Mouse (Mus musculus) thymus, postnatal 10 days (tissue): ENCODE data around the gene Tlr3.

Experiments used
- DNase-seq, 2 experiments: peaks; one replicate each; pipeline ENCODE4 v3.0.0; 2021; ENCODE audit warnings: low spot score in 2 of 2

Gene Tlr3

GRCm38 (mm10) chr8:45410882-45411281, at the start of gene Tlr3:
TSS of gene Tlr3 (minus strand) at chr8:45411080.
- no peak for DNase-seq

- DNase-seq: no peak
Observed at GRCm38 (mm10) chr8:45457874-45458273, 47.0 kb upstream of the Tlr3 start.

- peak in 1 of 2 experiments; percentile 9 for DNase-seq
Observed at GRCm38 (mm10) chr8:45454426-45454825, 43.5 kb upstream of the Tlr3 start.

GRCm38 (mm10) chr8:45452115-45452514, 41.2 kb upstream of the Tlr3 start:
- no peak for DNase-seq

GRCm38 (mm10) chr8:45448842-45449241, 38.0 kb upstream of the Tlr3 start:
- DNase-seq: no peak

- no peak for DNase-seq
Observed at GRCm38 (mm10) chr8:45448257-45448656, 37.4 kb upstream of the Tlr3 start.

- no peak for DNase-seq
Observed at GRCm38 (mm10) chr8:45438899-45439535, 28.1 kb upstream of the Tlr3 start.

- no peak for DNase-seq
Observed at GRCm38 (mm10) chr8:45420151-45420550, 9.3 kb upstream of the Tlr3 start.

- no peak for DNase-seq
Observed at GRCm38 (mm10) chr8:45414965-45415364, 4.1 kb upstream of the Tlr3 start.

- peak in 1 of 2 experiments; percentile 3 for DNase-seq
Observed at GRCm38 (mm10) chr8:45410146-45410880, 567 bp downstream of the Tlr3 start.

GRCm38 (mm10) chr8:45409702-45410101, 1.2 kb downstream of the Tlr3 start:
- DNase-seq: no peak

- DNase-seq: no peak
Observed at GRCm38 (mm10) chr8:45383250-45383649, 27.6 kb downstream of the Tlr3 start.

- no peak for DNase-seq
Observed at GRCm38 (mm10) chr8:45381963-45382347, 28.9 kb downstream of the Tlr3 start, which contains the start of gene Fam149a. TSS of gene Fam149a (minus strand) at chr8:45382291.

GRCm38 (mm10) chr8:45381075-45381962, 29.6 kb downstream of the Tlr3 start:
- no peak for DNase-seq

GRCm38 (mm10) chr8:45380598-45380997, 30.3 kb downstream of the Tlr3 start:
- no peak for DNase-seq

- no peak for DNase-seq
Observed at GRCm38 (mm10) chr8:45374071-45374470, 36.8 kb downstream of the Tlr3 start.

GRCm38 (mm10) chr8:45367154-45367553, 43.7 kb downstream of the Tlr3 start:
- DNase-seq: no peak

- no peak for DNase-seq
Observed at GRCm38 (mm10) chr8:45363220-45363619, 47.7 kb downstream of the Tlr3 start.

- DNase-seq: no peak
Observed at GRCm38 (mm10) chr8:45362323-45362722, 48.6 kb downstream of the Tlr3 start.

- no peak for DNase-seq
Observed at GRCm38 (mm10) chr8:45359091-45359605, 51.7 kb downstream of the Tlr3 start.

- no peak for DNase-seq
Observed at GRCm38 (mm10) chr8:45358132-45358918, 52.6 kb downstream of the Tlr3 start.
